Mouse (Mus musculus): Measurements from ENCODE around the gene Lztr1.

The Lztr1 gene

GRCm38 (mm10) chr16:17556907-17557306 lies 48.4 kb downstream of the Lztr1 start:
- DNase-seq (ENCODE audit: inconsistent ontology term), result no peak

- DNase-seq (ENCODE audit: inconsistent ontology term), result peak; percentile 69
Observed at GRCm38 (mm10) chr16:17557947-17558480, 49.5 kb downstream of the Lztr1 start.

- no peak for DNase-seq (ENCODE audit: inconsistent ontology term)
Observed at GRCm38 (mm10) chr16:17558811-17559210, 50.3 kb downstream of the Lztr1 start.

- no peak for DNase-seq (ENCODE audit: inconsistent ontology term)
Observed at GRCm38 (mm10) chr16:17559396-17560027, 51.0 kb downstream of the Lztr1 start.

- DNase-seq (ENCODE audit: inconsistent ontology term), result peak; percentile 91
Observed at GRCm38 (mm10) chr16:17561128-17561750, 52.8 kb downstream of the Lztr1 start, which contains the start of gene Lrrc74b. Gene Lrrc74b, minus strand, starts transcription at chr16:17561247.

- peak; percentile 75 for DNase-seq (ENCODE audit: inconsistent ontology term)
Observed at GRCm38 (mm10) chr16:17561751-17562208, 53.3 kb downstream of the Lztr1 start, which contains the start of gene P2rx6. Gene P2rx6, plus strand, starts transcription at chr16:17561885.

- no peak for DNase-seq (ENCODE audit: inconsistent ontology term)
Observed at GRCm38 (mm10) chr16:17563580-17563979, 55.1 kb downstream of the Lztr1 start.

GRCm38 (mm10) chr16:17564221-17564620 lies 55.7 kb downstream of the Lztr1 start:
- no peak for DNase-seq (ENCODE audit: inconsistent ontology term)

GRCm38 (mm10) chr16:17564771-17565170 lies 56.3 kb downstream of the Lztr1 start:
- DNase-seq (ENCODE audit: inconsistent ontology term), result no peak

GRCm38 (mm10) chr16:17566186-17566585 lies 57.7 kb downstream of the Lztr1 start:
- DNase-seq (ENCODE audit: inconsistent ontology term), result no peak
